In the genomic region with DNA sequence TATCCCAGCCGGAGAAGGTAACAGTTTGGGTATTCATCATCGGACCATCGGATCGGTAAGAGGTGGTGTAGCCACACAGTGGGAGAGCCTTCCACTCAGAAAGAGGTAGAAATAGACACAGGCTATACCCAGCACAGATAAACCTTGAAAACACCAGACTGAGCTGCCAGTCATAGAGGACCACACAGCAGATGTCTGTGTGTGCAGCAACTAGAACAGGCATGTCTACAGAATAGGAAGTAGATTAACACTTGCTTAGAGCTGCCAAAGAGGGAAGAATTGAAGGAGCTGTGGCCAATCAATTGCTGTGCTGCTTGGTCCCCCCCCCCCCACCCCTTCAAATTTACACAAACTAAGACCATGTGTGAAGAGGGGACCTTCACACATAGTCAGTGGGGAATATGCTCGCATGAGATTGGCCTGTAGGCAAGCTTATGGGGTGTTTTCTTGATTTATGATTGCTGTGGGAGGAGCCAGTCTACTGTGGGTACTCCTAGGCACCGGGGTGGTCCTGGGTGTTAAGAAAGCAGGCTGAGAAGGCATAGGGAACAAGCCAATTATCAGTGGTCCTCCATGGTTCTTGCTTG, we compare ENCODE assay signal across 19 mouse cellular contexts.
A peak's percentile ranks its signal among the peaks of the same experiment; 100 is the strongest.
DNase-seq lines count a peak whose midpoint lies in the region; ATAC-seq lines count a peak whose summit lies in the region.
"Had no signal": no experiment of that assay in that cellular context is flagged by ENCODE, and none has a peak within 500 bp of the region (broad histone marks: within the 10 kb centered on the region; RNA-seq: fewer than 3 reads in every experiment).

No protein-coding gene starts in this region.

- H3K27me3 ChIP-seq in forebrain, embryonic 14.5 days (replicated peaks; ENCODE audit: control insufficient read depth, insufficient read depth, low read length) = no peaks in the 10 kb centered on the region
- H3K27me3 ChIP-seq in forebrain, embryonic 10.5 days (ENCODE audit: poor library complexity, severe bottlenecking) = no peaks in the 10 kb centered on the region
- H3K27me3 ChIP-seq in neural tube, embryonic 12.5 days (replicated peaks) = no peaks in the 10 kb centered on the region
- no peaks in the 10 kb centered on the region for H3K27me3 ChIP-seq in neural tube, embryonic 15.5 days (replicated peaks)
- H3K27me3 ChIP-seq in midbrain, embryonic 16.5 days (ENCODE audit: control insufficient read depth, insufficient read depth, low read depth, low read length) = no peaks in the 10 kb centered on the region
- H3K27me3 ChIP-seq: CH12.LX; heart, embryonic 13.5 days; hindbrain, embryonic 15.5 days; Patski had no signal

- H3K36me3 ChIP-seq in forebrain, embryonic 14.5 days (ENCODE audit: control insufficient read depth, insufficient read depth, low read length) = no peaks in the 10 kb centered on the region
- H3K36me3 ChIP-seq in forebrain, embryonic 10.5 days (replicated peaks) = no peaks in the 10 kb centered on the region
- no peaks in the 10 kb centered on the region for H3K36me3 ChIP-seq in neural tube, embryonic 12.5 days
- H3K36me3 ChIP-seq in neural tube, embryonic 15.5 days = no peaks in the 10 kb centered on the region
- no peaks in the 10 kb centered on the region for H3K36me3 ChIP-seq in midbrain, embryonic 16.5 days (ENCODE audit: control insufficient read depth, insufficient read depth, low read length)
- H3K36me3 ChIP-seq: heart, embryonic 13.5 days; hindbrain, embryonic 15.5 days had no signal

- H3K27ac ChIP-seq in forebrain, embryonic 14.5 days (ENCODE audit: low read depth, low read length) = no peak overlapping the region
- H3K27ac ChIP-seq in forebrain, embryonic 10.5 days = no peak overlapping the region
- no peak overlapping the region for H3K27ac ChIP-seq in neural tube, embryonic 12.5 days
- H3K27ac ChIP-seq in neural tube, embryonic 15.5 days (replicated peaks) = no peak overlapping the region
- H3K27ac ChIP-seq in midbrain, embryonic 16.5 days (ENCODE audit: low read length) = no peak overlapping the region
- H3K27ac ChIP-seq: heart, embryonic 13.5 days; hindbrain, embryonic 15.5 days had no signal

- no peak overlapping the region for H3K4me3 ChIP-seq in forebrain, embryonic 14.5 days (ENCODE audit: low read depth, low read length)
- no peak overlapping the region for H3K4me3 ChIP-seq in forebrain, embryonic 10.5 days
- no peak overlapping the region for H3K4me3 ChIP-seq in neural tube, embryonic 12.5 days
- no peak overlapping the region for H3K4me3 ChIP-seq in neural tube, embryonic 15.5 days (replicated peaks)
- no peak overlapping the region for H3K4me3 ChIP-seq in midbrain, embryonic 16.5 days (ENCODE audit: low read depth, low read length)
- H3K4me3 ChIP-seq: heart, embryonic 13.5 days; hindbrain, embryonic 15.5 days had no signal

- peak; percentile 28 for DNase-seq in forebrain, embryonic 14.5 days (ENCODE audit: low spot score)
- no peak for DNase-seq in forebrain, embryonic 10.5 days (ENCODE audit: extremely low spot score, low spot score)
- peak; percentile 8 to 41 for DNase-seq in layer of hippocampus, adult 18-20 months (ENCODE audit: low spot score in 2 of 2)
- DNase-seq in layer of hippocampus, adult 11-12 months (ENCODE audit: low spot score) = no peak
- DNase-seq: adrenal gland, postnatal 14 days; cerebellum, adult 18-20 months; cerebellum, adult 9-11 months; cerebellum, postnatal 36 days; gastrocnemius, postnatal 14 days; heart, postnatal 36 days had no signal

- H3K4me1 ChIP-seq in forebrain, embryonic 14.5 days (ENCODE audit: control insufficient read depth, insufficient read depth, low read length) = no peaks in the 10 kb centered on the region
- no peaks in the 10 kb centered on the region for H3K4me1 ChIP-seq in forebrain, embryonic 10.5 days
- no peaks in the 10 kb centered on the region for H3K4me1 ChIP-seq in neural tube, embryonic 12.5 days
- no peaks in the 10 kb centered on the region for H3K4me1 ChIP-seq in neural tube, embryonic 15.5 days
- no peaks in the 10 kb centered on the region for H3K4me1 ChIP-seq in midbrain, embryonic 16.5 days (ENCODE audit: control insufficient read depth, insufficient read depth, low read length)
- H3K4me1 ChIP-seq: heart, embryonic 13.5 days; hindbrain, embryonic 15.5 days had no signal

- H3K9ac ChIP-seq in forebrain, embryonic 14.5 days (ENCODE audit: low read length) = no peak overlapping the region
- no peak overlapping the region for H3K9ac ChIP-seq in neural tube, embryonic 12.5 days
- no peak overlapping the region for H3K9ac ChIP-seq in neural tube, embryonic 15.5 days (replicated peaks)
- no peak overlapping the region for H3K9ac ChIP-seq in midbrain, embryonic 16.5 days (ENCODE audit: low read depth, low read length)
- H3K9ac ChIP-seq: heart, embryonic 13.5 days; hindbrain, embryonic 15.5 days had no signal

- H3K4me2 ChIP-seq in forebrain, embryonic 14.5 days (ENCODE audit: low read length) = no peak overlapping the region
- no peak overlapping the region for H3K4me2 ChIP-seq in neural tube, embryonic 12.5 days (replicated peaks)
- H3K4me2 ChIP-seq in neural tube, embryonic 15.5 days = no peak overlapping the region
- no peak overlapping the region for H3K4me2 ChIP-seq in midbrain, embryonic 16.5 days (ENCODE audit: low read length)
- H3K4me2 ChIP-seq: heart, embryonic 13.5 days; hindbrain, embryonic 15.5 days had no signal

- WGBS in forebrain, embryonic 14.5 days = 88% methylated on average over 6 of the region's 6 CpGs
- 92% methylated on average over 6 of the region's 6 CpGs for WGBS in forebrain, embryonic 10.5 days
- whole genome bisulfite sequencing in neural tube, embryonic 12.5 days = 90% methylated on average over 6 of the region's 6 CpGs
- WGBS in neural tube, embryonic 15.5 days = 95% methylated on average over 6 of the region's 6 CpGs
- 94% methylated on average over 6 of the region's 6 CpGs for WGBS in midbrain, embryonic 16.5 days

- ATAC-seq in forebrain, embryonic 14.5 days = peak; percentile 69; the same call in 1 of the 2 replicates
- 0 out of 2 replicates have a peak, but pooled peaks have one; percentile 21 for ATAC-seq in neural tube, embryonic 12.5 days (ENCODE audit: low FRiP score, low read depth)
- ATAC-seq in neural tube, embryonic 15.5 days (ENCODE audit: low FRiP score) = no peak
- no peak for ATAC-seq in midbrain, embryonic 16.5 days
- ATAC-seq: activated CD4-positive, CD25-positive, alpha-beta regulatory T cell, adult 4 months; intestine, embryonic 16.5 days; Patski had no signal

- H3K9me3 ChIP-seq in forebrain, embryonic 14.5 days (replicated peaks; ENCODE audit: control insufficient read depth, low read length) = no peaks in the 10 kb centered on the region
- H3K9me3 ChIP-seq in forebrain, embryonic 10.5 days = no peaks in the 10 kb centered on the region
- no peaks in the 10 kb centered on the region for H3K9me3 ChIP-seq in neural tube, embryonic 12.5 days
- no peaks in the 10 kb centered on the region for H3K9me3 ChIP-seq in neural tube, embryonic 15.5 days (replicated peaks)
- no peaks in the 10 kb centered on the region for H3K9me3 ChIP-seq in midbrain, embryonic 16.5 days (replicated peaks; ENCODE audit: control insufficient read depth, low read length, poor library complexity, severe bottlenecking)
- H3K9me3 ChIP-seq: heart, embryonic 13.5 days; hindbrain, embryonic 15.5 days had no signal

Comparison
In these comparisons a context has a peak if more than half of its experiments do, and no peak if none do; other contexts are left out.
1. ATAC-seq: peak in forebrain, embryonic 14.5 days (single experiment) and neural tube, embryonic 12.5 days (single experiment); none in neural tube, embryonic 15.5 days (single experiment) and midbrain, embryonic 16.5 days (single experiment).
2. DNase-seq: peak in forebrain, embryonic 14.5 days (single experiment) and layer of hippocampus, adult 18-20 months (2 of 2); none in forebrain, embryonic 10.5 days (single experiment) and layer of hippocampus, adult 11-12 months (single experiment).